Mouse (Mus musculus): Measurements from ENCODE around the gene Smarcd3.
"Not testable (repeated sequence)": the region's sequence is repeated elsewhere in the genome, so short reads cannot be mapped to it uniquely, and the experiment has no call there.

Smarcd3 gene

DNA sequence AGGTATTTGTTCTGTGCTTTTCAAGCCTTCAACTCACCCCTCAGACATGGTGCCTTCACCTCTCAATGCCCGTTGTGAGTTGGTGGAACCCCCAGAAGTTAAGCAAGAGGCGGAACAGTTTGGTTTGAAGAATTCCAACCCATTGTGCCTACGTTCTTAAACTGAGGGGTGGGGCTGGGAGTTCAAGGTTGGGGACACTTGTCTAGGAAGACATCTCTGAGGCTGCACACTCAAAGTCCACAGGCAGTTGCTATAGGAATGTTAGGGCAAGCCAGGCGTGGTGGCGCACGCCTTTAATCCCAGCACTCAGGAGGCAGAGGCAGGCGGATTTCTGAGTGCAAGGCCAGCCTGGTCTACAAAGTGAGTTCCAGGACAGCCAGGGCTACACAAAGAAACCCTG is 68.9 kb downstream of the Smarcd3 start:
- DNase-seq (ENCODE audit: low spot score), result not testable (repeated sequence)

DNA sequence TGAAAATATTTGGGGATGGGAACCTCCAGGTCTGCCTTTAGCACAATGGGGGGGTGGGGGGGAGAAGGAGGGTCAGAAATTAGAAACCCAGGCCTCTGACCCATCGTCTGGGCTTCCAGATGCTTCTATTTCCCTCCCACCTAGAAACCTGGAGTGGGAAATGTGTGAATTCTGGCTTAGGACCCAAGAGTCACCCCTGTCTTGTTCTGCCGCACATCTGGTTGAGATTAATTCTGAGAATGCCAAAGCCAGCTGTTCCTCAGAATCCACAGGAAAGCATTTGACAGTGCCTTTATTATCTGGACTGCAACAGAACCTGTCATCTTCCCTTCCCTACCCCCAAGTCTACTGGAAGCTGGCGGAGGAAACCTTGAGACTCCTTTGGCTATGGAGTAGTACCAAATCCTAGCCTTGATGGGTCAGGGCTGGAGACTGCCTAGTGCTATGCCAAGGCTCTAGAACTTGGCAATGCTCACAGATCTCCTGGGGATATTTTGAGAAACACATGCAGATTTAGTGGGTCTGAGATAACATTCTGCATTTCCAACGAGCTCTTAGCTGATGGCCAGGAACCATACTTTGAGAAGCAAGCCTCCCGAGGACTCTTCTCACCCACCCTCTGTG is 70.5 kb downstream of the Smarcd3 start:
- no peak for DNase-seq (ENCODE audit: low spot score)

DNA sequence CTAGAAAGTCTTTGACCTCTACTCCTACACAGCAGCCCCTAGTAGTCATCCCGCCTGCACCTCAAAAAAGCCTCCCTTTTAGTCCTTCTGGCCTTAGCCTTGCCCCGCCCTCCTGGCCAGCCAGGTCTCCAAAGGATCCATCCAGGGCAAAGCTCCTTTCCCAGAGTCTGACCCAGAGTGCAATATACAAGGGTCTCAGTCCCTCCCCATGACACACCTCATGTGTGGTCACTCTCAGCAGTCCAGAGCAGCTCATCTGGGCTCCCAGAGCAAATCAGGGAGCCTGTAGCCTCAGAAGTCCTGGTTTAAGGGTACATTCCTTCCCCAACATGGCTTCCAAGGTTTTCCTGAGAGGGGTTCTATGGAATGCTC is 72.9 kb downstream of the Smarcd3 start:
- no peak for DNase-seq (ENCODE audit: low spot score)

DNA sequence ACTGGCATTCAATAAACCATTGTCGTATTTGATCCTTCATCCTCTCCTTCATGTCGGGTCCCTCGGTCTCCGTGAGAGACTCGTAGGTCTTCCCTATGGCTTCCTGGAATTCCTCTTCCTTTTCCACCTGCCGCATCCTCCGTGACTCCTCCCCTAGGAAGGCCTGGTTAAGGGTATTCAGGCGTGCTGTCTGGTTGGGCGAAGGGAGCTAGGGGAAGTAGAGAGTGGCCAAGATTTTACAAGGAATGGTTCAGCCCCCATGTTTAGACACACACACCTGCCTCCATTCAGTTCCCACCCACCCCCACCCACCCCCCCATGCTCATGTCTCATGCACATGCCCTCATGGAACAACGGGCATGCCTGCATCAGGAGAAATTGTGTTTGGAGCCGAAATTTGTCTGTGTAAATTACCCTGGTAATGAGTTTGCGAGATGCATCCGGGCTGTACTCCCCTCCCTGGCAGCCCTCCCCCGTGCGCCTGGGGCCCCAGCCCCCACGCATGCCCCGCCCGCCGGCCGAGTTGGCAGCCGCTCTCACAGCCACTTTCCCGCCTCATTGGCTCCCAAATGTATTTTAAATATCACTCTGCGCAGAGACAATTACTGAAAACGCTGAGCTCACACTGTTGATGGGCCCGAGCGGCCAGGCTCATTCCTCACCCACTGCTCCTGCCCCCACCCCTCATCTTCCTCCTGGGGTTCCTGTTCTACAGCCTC is 73.5 kb downstream of the Smarcd3 start:
- peak; percentile 53 for DNase-seq (ENCODE audit: low spot score)

DNA sequence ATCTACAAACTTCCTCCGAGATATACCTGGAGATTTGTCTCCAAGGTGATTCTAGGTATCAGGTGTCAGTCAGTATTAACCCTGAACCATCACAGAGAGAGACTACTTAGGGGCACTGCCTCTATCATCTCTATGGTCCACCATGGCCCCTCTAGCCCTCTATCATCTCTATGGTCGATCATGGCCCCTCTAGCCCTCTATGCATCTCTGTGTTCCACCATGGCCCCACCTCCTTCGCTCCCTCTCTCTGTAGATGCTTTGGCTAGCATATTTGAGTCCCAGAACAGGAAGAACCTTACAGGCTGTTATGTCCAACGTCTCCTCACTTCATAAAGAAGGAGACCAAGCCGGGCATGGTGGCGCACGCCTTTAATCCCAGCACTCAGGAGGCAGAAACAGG is 81.6 kb downstream of the Smarcd3 start:
- DNase-seq (ENCODE audit: low spot score), result no peak

DNA sequence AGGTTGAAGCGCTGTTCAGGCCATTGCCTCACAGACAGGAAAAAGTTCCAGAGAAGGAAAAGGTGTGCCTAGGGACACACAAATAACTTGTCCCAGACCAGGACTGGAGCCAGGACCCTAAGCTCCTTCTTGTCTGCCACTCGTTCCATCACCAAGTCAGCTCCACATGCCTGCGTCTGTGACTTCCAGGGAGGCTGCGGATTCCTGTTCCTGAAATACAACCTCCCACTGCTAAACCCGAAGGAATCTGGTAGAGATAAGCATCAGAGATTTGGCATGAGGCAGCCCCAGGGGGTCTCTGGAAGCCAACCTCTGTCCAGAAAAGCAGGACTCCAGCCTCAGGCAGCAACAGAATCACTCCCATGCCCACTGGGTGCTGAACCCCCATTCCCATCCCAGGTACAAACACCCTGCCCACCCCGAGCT is 83.1 kb downstream of the Smarcd3 start:
- DNase-seq (ENCODE audit: low spot score), result no peak

All from urinary bladder, postnatal 14 days (tissue).